Mouse (Mus musculus) embryo, embryonic 10 days (tissue): ENCODE measurements at regions not wholly inside any gene's neighbourhood (a gene's known extent, or its start where the extent isn't known, plus 50 kb on each side); places are given as distances from the start of the nearest gene placed in this dataset.

Source experiments
- DNase-seq: peaks from one replicate; pipeline ENCODE4 v3.0.0-alpha.2; 2015; ENCODE audit warnings: low spot score

GRCm38 (mm10) chr11:55773283-55773682 is 165.3 kb upstream of the Glra1 start:
- no peak for DNase-seq

GRCm38 (mm10) chr11:55772538-55772937 is 164.5 kb upstream of the Glra1 start:
- DNase-seq = no peak

GRCm38 (mm10) chr11:55772107-55772506 is 164.1 kb upstream of the Glra1 start:
- peak; percentile 29 for DNase-seq

- DNase-seq = no peak
Measured at GRCm38 (mm10) chr11:55764846-55765245, 156.8 kb upstream of the Glra1 start.
